Mouse (Mus musculus): ENCODE results near the gene Pdzk1.

DNA sequence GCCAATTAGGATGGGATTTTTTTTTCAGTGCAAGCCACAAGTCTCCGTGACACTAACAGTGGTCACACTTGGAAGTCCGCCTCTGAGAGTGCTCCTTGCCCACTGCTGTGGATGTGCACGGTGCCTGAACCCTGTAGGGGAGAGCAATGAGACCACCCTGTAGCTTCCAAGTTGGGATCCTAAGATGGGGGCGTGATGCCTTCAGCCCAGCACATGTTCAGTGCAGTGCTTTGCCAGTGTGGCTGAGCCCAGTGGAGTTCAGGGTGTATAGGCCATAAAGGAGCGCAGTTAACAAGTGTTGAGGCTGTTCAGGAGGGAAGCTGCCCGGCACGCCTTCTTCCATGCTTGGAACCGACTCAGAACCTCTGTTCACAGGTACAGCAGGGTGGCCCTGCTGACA lies 39.5 kb downstream of the Pdzk1 start:
- no peak for TF ChIP-seq CTCF (IDR thresholded peaks at IDR 0.05; ENCODE audit: low read depth, low read length)
- no peak for TF ChIP-seq POLR2A (IDR thresholded peaks at IDR 0.05; ENCODE audit: insufficient read depth, low read length)

Measured in ES-Bruce4 (cell line).